Mouse (Mus musculus) erythroblast, embryonic 14.5 days (primary cell): ENCODE measurements around the gene Zkscan8.

ENCODE experiments used
- GATA1 ChIP-seq: IDR thresholded peaks from 2 replicates; pipeline ENCODE4 v1.6.1; 2012; ENCODE audit warnings: low read length, inconsistent platforms, mixed read lengths
- TAL1 ChIP-seq: IDR thresholded peaks from 3 replicates; pipeline ENCODE4 v1.6.1; 2012; ENCODE audit warnings: low read length, inconsistent platforms, mixed read lengths

GRCm38 (mm10) chr13:21530781-21531201, at the start of gene Zkscan8:
- TF ChIP-seq GATA1 = no peak
- TF ChIP-seq TAL1 = no peak
